Mouse (Mus musculus): Measurements from ENCODE around the gene Rhov.

DNA sequence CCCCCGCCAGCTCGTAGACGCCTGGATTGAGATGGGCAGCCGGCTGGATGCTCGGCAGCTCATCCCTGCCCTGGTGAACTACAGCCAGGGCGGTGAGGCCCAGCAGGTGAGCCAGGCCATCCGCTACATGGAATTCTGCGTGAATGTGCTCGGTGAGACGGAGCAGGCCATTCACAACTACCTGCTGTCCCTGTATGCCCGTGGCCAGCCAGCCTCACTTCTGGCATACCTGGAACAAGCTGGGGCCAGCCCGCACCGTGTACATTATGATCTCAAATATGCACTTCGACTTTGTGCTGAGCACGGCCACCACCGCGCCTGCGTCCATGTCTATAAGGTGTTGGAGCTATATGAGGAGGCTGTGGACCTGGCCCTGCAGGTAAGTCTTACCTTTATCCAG lies 23.3 kb upstream of the Rhov start:
- TF ChIP-seq CTCF (conservative IDR thresholded peaks at IDR 0.05; ENCODE audit: insufficient read depth, insufficient read length, low read depth, low read length) (no peak), POLR2A (IDR thresholded peaks at IDR 0.05; ENCODE audit: low read depth, low read length) (no peak)

Data from kidney, adult 2 months (tissue).